Mouse (Mus musculus) heart, postnatal 10 days (tissue): ENCODE results near the gene Tymp. TPM values are rescaled to one million over a fixed set of nuclear protein-coding genes. Genes with fewer than 3 reads are reported as not detected.

Experiments
- DNase-seq, 2 experiments: peaks; one replicate each; pipeline ENCODE4 v3.0.0; 2021
- intact Hi-C: fragments of 180-260 bp; cut with DNase I; formaldehyde crosslinking; loops from one replicate; pipeline ENCODE4 v1.15.1; 2025
- total RNA-seq, 2 experiments: library from RNA; stranded (reverse); gene quantifications; 2 replicates each; pipeline ENCODE4 v1.2.3; 2021

The Tymp gene
- total RNA-seq, 2 experiments from 2014 or later, result 0.31 to 0.64 TPM

- intact Hi-C loops, result no loop called here
Observed at GRCm38 (mm10) chr15:89339696-89340095, 37.1 kb downstream of the Tymp start.

DNA sequence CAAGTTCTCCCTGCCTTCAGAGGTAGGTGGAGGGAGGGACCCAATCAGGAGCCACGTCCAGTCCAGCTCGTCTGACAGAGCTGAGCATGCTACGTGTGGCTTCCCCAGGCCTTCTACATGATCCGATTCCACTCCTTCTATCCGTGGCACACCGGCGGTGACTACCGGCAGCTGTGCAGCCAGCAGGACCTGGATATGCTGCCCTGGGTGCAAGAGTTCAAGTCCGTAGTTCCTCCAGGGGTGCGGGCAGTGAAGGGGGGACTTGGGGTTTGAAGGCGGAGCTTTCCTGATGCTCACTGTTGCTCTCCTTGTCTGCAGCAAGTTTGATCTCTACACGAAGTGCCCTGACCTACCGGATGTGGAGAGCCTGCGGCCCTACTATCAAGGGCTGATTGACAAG lies 40.4 kb downstream of the Tymp start:
- intact Hi-C loops, result no loop called here

More at GRCm38 (mm10) chr15:89339696-89340095, 37.1 kb downstream of the Tymp start:
- no peak for DNase-seq

DNA sequence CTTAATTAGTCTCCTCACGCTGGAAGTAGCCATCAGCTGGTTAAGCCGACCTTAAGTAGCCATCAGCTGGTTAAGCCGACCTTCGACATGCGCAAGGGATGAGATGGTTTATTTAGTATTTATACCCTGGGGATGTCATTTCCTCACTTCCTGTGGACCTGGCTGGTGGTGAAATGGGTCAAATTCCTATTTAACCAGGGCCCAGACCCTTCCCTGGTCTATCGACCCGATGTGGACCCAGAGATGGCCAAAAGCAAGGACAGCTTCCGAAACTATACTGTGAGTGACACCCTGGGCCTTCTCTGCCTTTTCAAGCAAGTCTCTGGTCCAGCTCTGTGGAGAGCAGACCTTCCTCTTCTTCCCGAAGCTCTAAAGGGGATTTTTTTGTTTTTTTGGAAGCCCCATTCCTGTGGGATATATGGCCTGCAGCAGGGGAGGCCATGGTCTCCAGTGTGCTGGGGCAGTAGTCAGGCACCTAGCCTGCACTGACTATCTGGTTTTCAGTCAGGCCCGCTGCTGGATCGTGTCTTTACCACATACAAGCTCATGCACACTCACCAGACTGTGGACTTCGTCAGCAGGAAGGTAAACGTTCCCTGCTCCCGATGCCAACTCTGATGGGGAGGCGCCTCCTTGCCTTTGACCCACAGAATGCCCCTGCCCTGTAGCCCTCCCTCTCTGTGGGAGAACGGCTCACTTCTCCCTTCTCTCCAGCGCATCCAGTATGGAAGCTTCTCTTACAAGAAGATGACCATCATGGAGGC lies 41.9 kb downstream of the Tymp start:
- intact Hi-C loops, result no loop called here
- no peak for DNase-seq

More for the DNA sequence above, 40.4 kb downstream of the Tymp start:
- DNase-seq, result no peak

DNA sequence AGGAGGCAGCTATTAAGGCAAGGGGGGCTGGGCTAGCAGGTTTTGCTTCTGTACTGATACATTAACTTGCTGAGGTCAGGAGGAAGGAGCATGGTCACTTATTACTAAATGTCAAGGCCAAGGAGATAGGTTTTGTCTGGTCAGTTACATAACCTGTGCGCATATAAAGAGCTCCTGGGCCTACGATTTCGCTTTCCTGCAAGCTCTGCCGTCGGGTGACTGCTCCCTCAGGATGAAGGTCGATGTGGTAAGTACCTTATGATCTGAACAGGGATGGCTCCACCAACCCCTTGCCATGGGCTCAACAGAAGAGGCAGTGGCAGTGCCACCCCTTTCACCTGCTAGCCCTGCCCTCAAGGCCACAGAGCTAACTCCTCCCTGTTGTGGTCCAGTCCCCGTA lies 42.6 kb downstream of the Tymp start, which contains the start of gene Miox:
Gene Miox (plus strand): TSS at position 128 of the 400 bp plus-strand sequence.
- intact Hi-C loops, result no loop called here
- no peak for DNase-seq

DNA sequence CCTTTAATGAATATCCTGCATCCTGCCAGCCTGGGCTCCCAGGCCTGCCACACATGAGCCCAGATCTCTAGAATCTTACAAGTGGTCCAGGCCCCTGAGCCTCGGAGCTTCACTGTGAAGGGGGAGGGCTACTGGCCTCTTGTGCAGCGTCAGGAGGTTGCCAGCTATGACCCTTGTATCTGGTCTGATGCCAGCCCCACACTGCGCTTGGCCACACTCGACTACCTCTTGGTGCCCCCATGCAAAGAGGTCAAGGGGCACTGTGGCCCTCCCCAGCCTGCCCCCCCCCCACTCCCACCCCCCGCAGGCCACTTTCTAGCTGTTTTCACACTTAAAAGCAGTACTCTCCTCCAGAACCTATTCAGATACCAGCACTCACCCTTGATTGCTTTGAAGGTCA lies 50.4 kb downstream of the Tymp start:
- intact Hi-C loops, result no loop called here
- DNase-seq, result no peak

- intact Hi-C loops, result no loop called here
- DNase-seq, result no peak
Observed at GRCm38 (mm10) chr15:89323656-89324055, 53.2 kb downstream of the Tymp start.

DNA sequence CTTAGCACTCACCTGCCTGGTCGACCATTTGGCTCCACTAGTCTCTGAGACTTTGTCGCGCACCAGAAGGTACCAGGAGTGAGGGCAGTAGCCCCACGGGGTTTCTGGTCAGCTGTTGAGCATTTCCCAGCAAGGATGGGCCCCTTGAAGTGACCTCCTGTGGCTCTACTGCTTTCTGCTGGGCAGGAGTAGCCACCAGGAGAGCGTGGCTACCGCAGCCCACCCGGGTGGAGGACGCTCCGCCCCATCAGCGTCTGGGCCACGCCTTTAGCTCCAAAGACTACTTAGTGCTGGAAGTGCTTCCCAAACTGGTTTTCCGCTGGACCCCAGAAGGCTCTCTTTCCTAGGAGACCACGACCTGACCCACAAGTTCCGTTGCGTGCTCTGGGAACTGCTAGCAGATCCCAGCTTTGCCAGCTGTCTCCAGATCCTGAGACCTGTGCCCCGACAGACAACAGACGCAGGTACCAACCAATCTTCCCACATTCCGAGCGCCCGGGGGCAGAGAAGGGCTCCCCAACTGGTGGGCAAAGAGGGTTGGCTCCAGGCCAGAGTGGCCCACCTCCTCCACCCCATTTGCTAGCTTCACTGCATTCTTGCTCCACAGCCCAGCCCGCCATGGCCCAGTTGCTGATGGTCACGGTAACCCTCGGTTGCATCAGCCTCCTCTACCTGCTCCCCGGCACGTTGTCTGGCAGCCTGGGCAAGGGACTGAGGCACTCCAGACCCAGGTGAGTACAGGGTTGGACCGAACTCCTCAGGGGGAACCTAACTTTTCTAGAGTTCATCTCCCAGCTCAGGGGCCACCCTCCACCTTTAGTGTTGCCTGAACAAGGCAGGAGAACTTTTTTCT lies 53.9 kb downstream of the Tymp start, which contains the start of gene Adm2:
Gene Adm2 (plus strand): TSS at position 51 of the 853 bp plus-strand sequence.
- DNase-seq, result no peak
- intact Hi-C loops, result no loop called here

Other genes with a start within 250 kb of the Tymp start
- gene Hdac10, start 248.3 kb downstream of the Tymp start, total RNA-seq, result 1 to 10 TPM; 8.3 to 9.1 TPM
- 10 to 100 TPM; 23.8 to 24.8 TPM for gene Mapk12, start 236.3 kb downstream of the Tymp start, total RNA-seq
- gene Mapk11, start 227.4 kb downstream of the Tymp start, total RNA-seq, result 1 to 10 TPM; 4.1 to 4.8 TPM
- 100 to 1,000 TPM; 115 to 145 TPM for gene Plxnb2, start 196.3 kb downstream of the Tymp start, total RNA-seq
- gene Dennd6b, start 180.5 kb downstream of the Tymp start, total RNA-seq, result 1 to 10 TPM; 8.6 TPM
- gene Ppp6r2, start 165.5 kb downstream of the Tymp start, total RNA-seq, result 10 to 100 TPM; 59.5 to 60.6 TPM
- gene Sbf1, start 61.7 kb downstream of the Tymp start, total RNA-seq, result 10 to 100 TPM; 71.2 to 77.1 TPM
- gene Adm2, start 54.3 kb downstream of the Tymp start, total RNA-seq, result not detected
- gene Miox, start 42.6 kb downstream of the Tymp start, total RNA-seq, result not detected
- 10 to 100 TPM; 44.2 to 48.9 TPM for gene Lmf2, start 21.4 kb downstream of the Tymp start, total RNA-seq
- gene Ncaph2, start 21.3 kb downstream of the Tymp start, total RNA-seq, result 10 to 100 TPM; 79.2 to 80.9 TPM
- 10 to 100 TPM; 20.5 to 22.0 TPM for gene Sco2, start 3.2 kb downstream of the Tymp start, total RNA-seq
- 1 to 10 TPM; 1.3 to 1.5 TPM for gene Odf3b, start 2.2 kb upstream of the Tymp start, total RNA-seq
- not detected for gene Klhdc7b, start 7.9 kb upstream of the Tymp start, total RNA-seq
- not detected for gene Syce3, start 33.5 kb upstream of the Tymp start, total RNA-seq
- gene Cpt1b, start 48.8 kb upstream of the Tymp start, total RNA-seq, result 100 to 1,000 TPM; 700 to 720 TPM
- 1 to 10 TPM; 1.9 to 2.4 TPM for gene C730034F03Rik, start 52.5 kb upstream of the Tymp start, total RNA-seq
- gene Gm44502, start 52.7 kb upstream of the Tymp start, total RNA-seq, result 10 to 100 TPM; 14.6 to 15.4 TPM
- 10 to 100 TPM; 71.8 to 73.9 TPM for gene Chkb, start 52.9 kb upstream of the Tymp start, total RNA-seq
- under 1 TPM; 0.05 to 0.12 TPM for gene Mapk8ip2, start 76.9 kb upstream of the Tymp start, total RNA-seq
- 10 to 100 TPM; 18.1 to 18.4 TPM for gene Arsa, start 100.4 kb upstream of the Tymp start, total RNA-seq
- gene Shank3, start 122.6 kb upstream of the Tymp start, total RNA-seq, result 10 to 100 TPM; 82.6 to 86.1 TPM
- 1 to 10 TPM in 1 of 2 experiments, under 1 TPM in 1; 0.55 to 1.5 TPM for gene Acr, start 191.3 kb upstream of the Tymp start, total RNA-seq
- 1 to 10 TPM; 8.0 to 9.1 TPM for gene Rabl2, start 214.9 kb upstream of the Tymp start, total RNA-seq